Mouse (Mus musculus): Measurements from ENCODE around the gene Dph1.
"Not testable (repeated sequence)": the region's sequence is repeated elsewhere in the genome, so short reads cannot be mapped to it uniquely, and the experiment has no call there.

Gene Dph1

DNA sequence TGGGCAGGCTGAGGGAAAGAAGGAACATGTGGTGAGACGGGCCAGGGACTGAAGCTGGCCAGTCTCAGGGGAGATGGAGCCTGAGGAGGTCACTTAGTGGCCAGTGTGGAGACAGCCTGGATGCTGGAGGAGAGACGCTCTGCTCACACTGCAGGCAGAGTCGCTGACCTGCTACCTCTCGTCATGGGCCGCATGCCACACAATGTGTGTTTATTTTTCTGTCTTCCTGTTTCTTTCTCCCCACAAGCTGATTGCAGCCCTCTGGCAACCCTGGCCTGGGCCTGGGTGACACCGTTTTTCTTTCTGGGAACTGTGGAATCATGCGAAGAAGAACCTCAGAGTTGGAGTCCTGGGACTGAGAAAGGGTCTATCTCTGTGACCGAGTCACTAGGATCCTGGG, 10.7 kb upstream of the Dph1 start:
- no peak for DNase-seq (ENCODE audit: low spot score)

DNA sequence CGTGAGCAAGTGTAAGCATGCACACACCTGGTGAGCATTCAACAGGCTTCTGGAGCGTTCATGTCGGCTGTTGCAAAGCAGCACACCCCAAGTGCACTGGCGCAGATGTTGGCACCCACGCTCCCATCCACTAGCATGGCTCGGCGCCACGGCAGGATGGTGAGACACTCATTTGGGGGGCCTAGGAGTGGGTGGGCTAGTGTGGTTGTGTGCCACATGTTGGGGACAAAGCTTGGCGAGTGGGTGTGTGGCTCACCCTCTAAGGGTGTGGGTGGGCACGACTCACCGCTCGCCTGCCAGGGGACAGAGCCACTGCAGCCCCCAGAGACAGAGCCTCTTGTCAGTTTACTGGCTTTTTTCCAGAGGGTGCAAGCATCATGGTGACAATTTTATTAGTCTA, 9.9 kb upstream of the Dph1 start:
- no peak for DNase-seq (ENCODE audit: low spot score)

- DNase-seq (ENCODE audit: low spot score) = no peak
These were observed 8.9 kb upstream of the Dph1 start for GRCm38 (mm10) chr11:75199951-75200350.

GRCm38 (mm10) chr11:75198792-75199191, 7.8 kb upstream of the Dph1 start:
- no peak for DNase-seq (ENCODE audit: low spot score)

DNA sequence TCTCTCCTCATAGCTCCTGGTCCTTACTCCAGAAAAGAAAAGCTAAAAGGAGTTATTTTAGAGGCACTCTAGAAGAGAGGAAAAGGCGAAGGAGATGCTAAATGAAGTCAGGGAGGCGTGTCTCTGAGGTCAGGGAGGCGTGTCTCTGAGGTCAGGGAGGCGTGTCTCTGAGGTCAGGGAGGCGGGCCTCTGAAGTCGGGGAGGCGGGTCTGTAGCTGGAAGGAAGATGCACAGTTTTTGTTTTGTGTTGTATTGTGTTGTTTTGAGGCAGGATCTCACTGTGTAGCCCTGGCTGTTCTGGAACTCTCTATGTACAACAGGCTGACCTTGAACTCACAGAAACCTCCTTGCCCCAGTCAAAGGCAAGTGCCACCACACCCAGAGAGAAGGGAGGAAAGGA, 6.9 kb upstream of the Dph1 start:
- DNase-seq (ENCODE audit: low spot score) = peak; percentile 21

DNA sequence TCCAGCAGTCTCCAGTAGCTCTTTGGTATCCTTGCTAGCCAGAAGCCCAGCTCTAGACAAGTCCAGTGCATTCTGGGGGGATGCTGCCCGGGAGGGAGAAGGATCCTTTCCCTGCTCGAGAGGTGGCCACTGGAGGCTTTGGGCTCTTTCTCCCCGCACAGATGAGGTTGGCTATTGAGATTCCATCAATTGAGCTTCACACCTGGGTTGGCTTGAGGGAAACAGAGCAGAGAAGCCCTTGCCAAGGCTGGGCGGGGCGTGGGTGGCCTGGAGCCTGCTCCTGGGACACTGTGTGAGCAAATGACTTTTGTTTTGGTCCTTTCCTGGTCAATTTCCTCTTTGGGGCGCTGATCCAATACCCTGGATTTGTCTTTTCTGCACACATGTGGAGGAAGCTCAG, 5.1 kb upstream of the Dph1 start:
- DNase-seq (ENCODE audit: low spot score) = no peak

- DNase-seq (ENCODE audit: low spot score) = peak; percentile 52
These were observed 3.9 kb upstream of the Dph1 start for GRCm38 (mm10) chr11:75194850-75195461.

GRCm38 (mm10) chr11:75194121-75194849, 3.2 kb upstream of the Dph1 start:
- peak; percentile 34 for DNase-seq (ENCODE audit: low spot score)

GRCm38 (mm10) chr11:75193256-75194071, 2.4 kb upstream of the Dph1 start, which contains the start of gene Rtn4rl1:
Rtn4rl1 (plus strand) TSS chr11:75193783.
- peak; percentile 78 for DNase-seq (ENCODE audit: low spot score)

DNA sequence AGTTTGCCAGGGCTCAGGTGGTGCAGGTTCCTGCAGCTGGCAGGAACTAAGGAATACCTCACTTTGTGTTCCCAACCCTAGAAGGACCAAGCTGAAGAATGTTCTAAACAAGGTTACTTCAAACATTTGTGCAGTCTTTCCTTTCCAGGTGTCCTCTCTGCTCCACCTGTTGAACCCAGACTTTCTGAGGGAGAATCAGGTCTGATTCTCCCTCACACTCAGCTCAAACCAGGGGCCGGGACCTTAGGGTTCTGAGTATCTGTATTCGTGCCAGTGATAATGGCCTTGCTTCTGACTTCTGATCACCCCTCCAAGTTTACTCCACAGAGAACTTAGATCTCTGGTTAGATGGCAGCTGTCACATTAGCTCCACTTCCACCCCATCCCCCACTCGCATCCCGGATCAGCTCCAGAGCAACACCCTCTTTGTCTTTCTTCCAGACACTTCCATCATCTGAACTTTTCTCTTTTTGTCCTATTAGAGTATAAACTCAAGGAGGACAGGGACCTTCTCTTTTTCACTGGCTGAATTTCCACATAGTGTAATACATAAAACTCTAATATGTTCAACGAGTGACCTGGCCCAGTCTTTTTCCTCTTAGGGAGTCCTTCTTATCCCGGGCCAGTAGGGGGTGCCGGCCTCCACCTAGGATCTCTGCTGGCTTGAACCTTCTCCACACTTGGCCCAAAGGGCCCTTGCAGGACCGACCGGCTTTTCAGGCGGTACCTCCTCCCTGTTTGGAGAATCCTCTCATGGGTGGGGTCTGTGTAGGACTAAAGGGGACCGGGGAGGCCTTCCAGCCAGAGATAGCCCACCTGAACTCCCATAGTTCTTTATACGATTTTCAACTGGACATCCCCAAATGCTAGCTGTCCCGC, 1.5 kb upstream of the Dph1 start:
- DNase-seq (ENCODE audit: low spot score) = peak; percentile 76

- DNase-seq (ENCODE audit: low spot score) = no peak
These were observed 800 bp upstream of the Dph1 start for GRCm38 (mm10) chr11:75191841-75192240.

GRCm38 (mm10) chr11:75190371-75190724, 693 bp downstream of the Dph1 start:
- peak; percentile 84 for DNase-seq (ENCODE audit: low spot score)

DNA sequence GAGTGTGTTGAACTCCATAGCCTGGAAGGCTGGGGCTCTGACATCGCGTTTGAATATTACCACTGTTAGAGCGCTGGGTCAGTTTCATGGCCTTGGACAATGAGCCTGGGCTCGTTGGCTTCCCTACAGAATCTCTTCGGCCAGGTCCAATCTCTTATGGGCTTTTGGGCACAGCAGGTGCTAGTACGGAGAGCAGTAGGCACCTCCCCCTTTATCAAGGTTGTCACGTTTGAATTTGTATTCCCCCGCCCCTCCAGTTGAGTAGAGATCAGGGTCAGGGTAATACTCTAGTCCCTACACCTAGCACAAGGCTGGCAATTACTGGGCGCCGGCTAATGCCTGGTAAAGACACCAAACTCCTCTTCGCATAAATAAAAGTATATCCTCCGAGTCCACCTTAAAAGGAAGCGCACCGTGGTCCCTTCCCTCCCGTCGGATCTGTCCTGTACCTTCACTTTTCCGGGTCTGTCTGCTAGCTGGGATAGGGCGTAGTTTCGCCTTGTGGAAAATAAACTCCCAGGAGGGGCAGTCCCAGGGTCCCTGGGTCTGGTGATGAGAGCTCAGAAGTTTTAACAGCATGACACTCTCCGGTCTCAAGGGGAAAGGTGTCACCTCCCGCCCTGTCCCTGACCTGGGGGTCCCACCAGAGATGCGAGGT, 1.2 kb downstream of the Dph1 start:
- no peak for DNase-seq (ENCODE audit: low spot score)

DNA sequence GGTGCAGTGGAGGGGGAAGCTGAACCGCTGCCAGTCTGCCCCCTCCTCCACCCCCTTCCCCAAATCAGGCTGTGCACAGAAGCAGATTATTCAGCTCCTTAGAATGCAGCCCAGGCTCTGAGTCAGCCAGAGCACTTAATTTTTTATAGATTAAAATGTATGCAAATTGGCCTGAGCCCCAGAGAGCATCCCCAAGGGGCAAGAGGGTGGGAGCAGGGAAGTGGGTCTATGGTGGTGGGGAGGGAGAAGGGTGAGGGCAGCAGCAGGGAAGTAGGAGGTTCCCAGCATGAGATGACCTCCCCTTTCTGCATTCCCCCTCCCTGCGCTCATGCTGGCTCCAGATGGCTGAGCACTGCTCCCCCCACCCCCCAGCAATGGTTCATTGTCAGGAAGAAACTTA, 6.1 kb downstream of the Dph1 start:
- DNase-seq (ENCODE audit: low spot score) = no peak

DNA sequence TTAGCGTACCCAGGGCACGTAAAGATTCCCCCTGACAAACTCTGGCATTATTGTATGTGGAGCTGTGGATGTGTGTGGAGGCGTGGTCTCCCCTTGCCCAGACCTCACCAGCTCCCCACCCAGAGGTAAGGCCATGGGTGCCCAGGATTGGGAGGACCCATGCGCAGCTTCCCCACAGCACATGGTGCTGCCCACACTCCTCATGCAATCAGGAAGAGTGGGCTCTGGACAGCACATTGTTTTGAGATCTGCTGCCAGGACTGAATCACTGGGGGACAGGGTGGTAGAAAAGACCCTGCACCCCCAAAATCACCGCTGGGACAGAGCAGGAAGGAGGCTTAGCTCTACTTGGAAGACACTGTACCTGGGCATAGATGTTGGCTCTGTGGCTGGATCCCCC, 6.5 kb downstream of the Dph1 start:
- no peak for DNase-seq (ENCODE audit: low spot score)

DNA sequence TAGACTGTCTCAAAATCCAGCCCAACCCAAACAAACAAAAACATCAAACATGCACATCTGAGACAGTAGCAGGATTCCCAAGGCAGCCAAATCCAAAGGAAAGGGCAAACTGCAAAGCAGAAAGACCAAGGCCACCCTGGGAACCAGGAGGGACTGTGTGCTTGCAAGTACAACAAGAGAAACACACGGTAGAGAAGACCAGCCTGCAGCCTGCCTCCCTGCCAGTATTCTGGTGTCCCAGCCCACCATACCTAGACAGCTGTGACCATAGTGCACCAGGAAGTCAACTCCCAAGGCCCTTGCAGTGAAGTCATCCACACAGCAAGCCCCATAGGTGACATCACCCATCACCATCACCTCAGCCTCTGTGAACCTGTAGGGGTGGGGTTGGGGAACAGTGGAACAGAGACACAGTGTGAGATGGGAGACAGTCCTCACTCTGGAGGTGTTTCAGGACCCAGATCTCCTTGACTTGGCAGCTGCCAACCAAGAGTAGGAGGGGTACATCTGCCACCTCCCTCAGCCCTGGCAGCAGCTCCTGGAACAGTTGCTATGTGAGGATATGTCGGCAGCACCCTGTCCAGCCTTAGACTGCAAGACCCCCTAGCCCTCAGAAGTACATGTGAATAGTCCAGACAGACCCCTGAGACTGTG, 7.0 kb downstream of the Dph1 start:
- no peak for DNase-seq (ENCODE audit: low spot score)

DNA sequence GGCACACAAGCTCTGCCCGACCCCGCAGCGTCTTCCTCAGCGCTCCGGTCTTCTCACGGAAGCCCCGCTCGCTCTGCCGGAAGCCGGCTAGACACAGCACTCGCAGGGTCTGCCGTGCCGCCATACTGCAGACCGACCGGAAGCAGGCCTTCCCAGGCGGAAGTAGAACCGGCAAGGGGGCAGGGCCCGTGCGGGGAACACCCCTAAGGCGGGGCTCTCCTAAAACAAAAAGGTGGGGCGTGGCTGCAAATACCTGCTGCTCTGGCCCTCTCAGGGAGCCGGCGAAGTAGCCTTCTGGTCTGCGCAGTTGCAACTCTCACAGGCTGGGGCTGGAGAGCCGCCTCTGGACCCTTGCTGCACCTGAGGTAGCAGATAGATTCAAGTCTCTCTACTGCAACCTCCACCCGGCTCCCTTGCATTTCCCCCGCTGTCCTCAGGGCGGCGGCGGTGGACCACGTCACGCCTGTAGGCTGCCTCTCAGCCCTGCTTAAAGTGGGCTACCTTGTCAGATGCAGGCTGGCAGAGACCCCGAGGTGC, 12.3 kb downstream of the Dph1 start, which contains the start of gene Ovca2:
Ovca2 (minus strand) TSS at position 164 of the 537 bp plus-strand sequence.
- DNase-seq (ENCODE audit: low spot score) = peak; percentile 94

- no peak for DNase-seq (ENCODE audit: low spot score)
These were observed 13.0 kb downstream of the Dph1 start for GRCm38 (mm10) chr11:75178011-75178410.

DNA sequence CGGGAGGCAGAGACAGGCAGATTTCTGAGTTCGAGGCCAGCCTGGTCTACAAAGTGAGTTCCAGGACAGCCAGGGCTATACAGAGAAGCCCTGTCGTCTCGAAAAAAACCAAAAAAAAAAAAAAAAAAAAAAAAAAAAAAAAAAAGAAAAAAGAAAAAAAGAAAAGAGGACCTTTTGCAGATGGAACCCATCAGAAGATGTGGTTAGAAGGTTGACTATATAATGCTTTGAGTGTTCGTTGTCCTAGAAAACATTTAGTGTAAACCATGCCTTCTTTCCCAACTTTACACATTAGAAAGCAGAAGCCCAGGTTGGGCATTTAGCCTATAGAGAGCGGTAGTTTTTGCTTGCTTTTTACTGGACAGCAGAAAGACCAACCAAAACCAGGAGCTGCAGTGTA, 16.5 kb downstream of the Dph1 start:
- DNase-seq (ENCODE audit: low spot score) = not testable (repeated sequence)

GRCm38 (mm10) chr11:75173799-75174165, 17.3 kb downstream of the Dph1 start:
- DNase-seq (ENCODE audit: low spot score) = no peak
